Mouse (Mus musculus) kidney, adult 2 months (tissue): ENCODE measurements around the gene Gpank1.

Source experiments
- CTCF ChIP-seq: fragments of 200-500 bp; conservative IDR thresholded peaks from 2 replicates; pipeline ENCODE4 v1.5.1; 2011; ENCODE audit warnings: low read depth, mild to moderate bottlenecking, control low read depth, low read length, moderate library complexity, mixed read lengths; ENCODE audit not compliant: insufficient read depth, insufficient read length
- POLR2A ChIP-seq: fragments of 200-500 bp; IDR thresholded peaks from one replicate; pipeline ENCODE4 v1.6.1; 2011; ENCODE audit warnings: low read depth, low read length, control low read depth

GRCm38 (mm10) chr17:35096597-35096996 is 24.7 kb upstream of the Gpank1 start:
- TF ChIP-seq CTCF (no peak), POLR2A (no peak)
